Mouse (Mus musculus) liver, adult 2 months (tissue): ENCODE data around the gene Cib4. TPM values are rescaled to one million over a fixed set of nuclear protein-coding genes. Genes with fewer than 3 reads are reported as not detected.

Experiments
- DNase-seq: peaks from one replicate; pipeline ENCODE4 v3.0.0-alpha.2; 2011; ENCODE audit warnings: low read depth, low spot score; ENCODE audit errors: extremely low read depth
- H3K27ac ChIP-seq: fragments of 200-500 bp; replicated peaks from 2 replicates; pipeline ENCODE4 v1.5.1; 2012; ENCODE audit warnings: low read depth, mild to moderate bottlenecking, control low read depth, inconsistent platforms, low read length; ENCODE audit not compliant: insufficient read depth
- H3K27me3 ChIP-seq: fragments of 200-500 bp; 2 replicates; pipeline ENCODE4 v1.6.1; 2012; ENCODE audit warnings: mild to moderate bottlenecking, moderate library complexity, low read length, inconsistent platforms; ENCODE audit not compliant: control insufficient read depth, insufficient read depth
- H3K36me3 ChIP-seq: fragments of 200-500 bp; 2 replicates; pipeline ENCODE4 v1.6.1; 2012; ENCODE audit warnings: low read length, inconsistent platforms; ENCODE audit not compliant: control insufficient read depth, insufficient read depth
- H3K4me1 ChIP-seq: fragments of 200-500 bp; 2 replicates; pipeline ENCODE4 v1.6.1; 2011; ENCODE audit warnings: low read length; ENCODE audit not compliant: control insufficient read depth, insufficient read depth
- H3K4me3 ChIP-seq: fragments of 200-500 bp; 2 replicates; pipeline ENCODE4 v1.5.1; 2011; ENCODE audit warnings: low read depth, mild to moderate bottlenecking, control low read depth, low read length, moderate library complexity; ENCODE audit not compliant: insufficient read depth
- H3K79me2 ChIP-seq: fragments of 200-500 bp; 2 replicates; pipeline ENCODE4 v1.6.1; 2012; ENCODE audit warnings: inconsistent platforms, mild to moderate bottlenecking, low read length, moderate library complexity; ENCODE audit not compliant: control insufficient read depth, insufficient read depth
- H3K9ac ChIP-seq: fragments of 200-500 bp; 2 replicates; pipeline ENCODE4 v1.6.1; 2012; ENCODE audit warnings: low read depth, mild to moderate bottlenecking, control low read depth, inconsistent platforms, low read length
- CTCF ChIP-seq: fragments of 200-500 bp; IDR thresholded peaks from 2 replicates; pipeline ENCODE4 v1.5.1; 2011; ENCODE audit warnings: low read depth, low read length, control low read depth
- POLR2A ChIP-seq: fragments of 200-500 bp; IDR thresholded peaks from 2 replicates; pipeline ENCODE4 v1.6.1; 2011; ENCODE audit warnings: low read length, control low read depth; ENCODE audit not compliant: insufficient read depth; ENCODE audit errors: extremely low read depth
- WGBS: fragments of 180-500 bp; shearing (Covaris S2); methylation state at CpG from one replicate; pipeline ENCODE4 v1.1.7; 2018; 5-methylcytosine and 5-hydroxymethylcytosine counted together
- polyA plus RNA-seq: library from polyadenylated mRNA; depleted of rRNA; stranded (reverse); fragments of >200 nt; gene quantifications from 2 replicates; pipeline ENCODE4 v1.2.3, GENCODE M21; 2012
- total RNA-seq: library from RNA; depleted of rRNA; stranded (reverse); fragments of >200 nt; gene quantifications from 2 replicates; pipeline ENCODE4 v1.2.3, GENCODE M21; 2014

Gene Cib4
- total and polyA plus RNA-seq, 2 experiments, result not detected

GRCm38 (mm10) chr5:30587681-30588300 is 42.2 kb upstream of the Cib4 start, which contains the start of gene Kcnk3:
Kcnk3 (plus strand) TSS chr5:30588170.
- H3K4me3 ChIP-seq, result peak within 1 kb of the TSS; percentile 45; the same call in 1 of the 2 replicates
- 5% methylated on average over 29 of the region's 54 CpGs for WGBS
- TF ChIP-seq POLR2A (no peak), CTCF (no peak)
- peaks cover 10% of the 10 kb centered on the region for H3K27me3 ChIP-seq
- peak within 1 kb of the TSS; percentile 47; the same call in 1 of the 2 replicates for H3K9ac ChIP-seq
- no peaks in the 10 kb centered on the region; the same call in 1 of the 2 replicates for H3K4me1 ChIP-seq
- H3K79me2 ChIP-seq, result no peaks in the 10 kb centered on the region
- no peak within 1 kb of the TSS for H3K27ac ChIP-seq
- DNase-seq, result no peak
- H3K36me3 ChIP-seq, result no peaks in the 10 kb centered on the region

GRCm38 (mm10) chr5:30587101-30587500 is 41.5 kb upstream of the Cib4 start:
- Histone ChIP-seq H3K79me2 (no peaks in the 10 kb centered on the region), H3K27ac (no peak overlapping the region), H3K9ac (no peak overlapping the region), H3K4me3 (no peak overlapping the region), H3K36me3 (no peaks in the 10 kb centered on the region), H3K4me1 (no peaks in the 10 kb centered on the region; the same call in 1 of the 2 replicates), H3K27me3 (peaks cover 10% of the 10 kb centered on the region)
- TF ChIP-seq POLR2A, result no peak
- no peak for TF ChIP-seq CTCF
- whole genome bisulfite sequencing, result 47% methylated on average over 2 of the region's 2 CpGs
- DNase-seq, result no peak

GRCm38 (mm10) chr5:30586616-30587015 is 41.0 kb upstream of the Cib4 start:
- Histone ChIP-seq H3K27ac (no peak overlapping the region), H3K27me3 (peaks cover 10% of the 10 kb centered on the region), H3K9ac (no peak overlapping the region), H3K36me3 (no peaks in the 10 kb centered on the region), H3K4me1 (no peaks in the 10 kb centered on the region; the same call in 1 of the 2 replicates), H3K4me3 (no peak overlapping the region), H3K79me2 (no peaks in the 10 kb centered on the region)
- 71% methylated on average over 3 of the region's 3 CpGs for WGBS
- DNase-seq, result no peak
- TF ChIP-seq POLR2A (no peak), CTCF (no peak)

GRCm38 (mm10) chr5:30582017-30582416 is 36.4 kb upstream of the Cib4 start:
- Histone ChIP-seq H3K27ac (no peak overlapping the region), H3K36me3 (no peaks in the 10 kb centered on the region), H3K4me1 (no peaks in the 10 kb centered on the region), H3K9ac (no peak overlapping the region), H3K4me3 (no peak overlapping the region), H3K27me3 (no peaks in the 10 kb centered on the region), H3K79me2 (no peaks in the 10 kb centered on the region)
- DNase-seq, result no peak
- 83% methylated on average over 5 of the region's 5 CpGs for WGBS
- TF ChIP-seq POLR2A (no peak), CTCF (no peak)

- WGBS, result 88% methylated on average over 6 of the region's 6 CpGs
- H3K4me3 ChIP-seq, result no peak overlapping the region
- no peak overlapping the region for H3K9ac ChIP-seq
- no peaks in the 10 kb centered on the region for H3K79me2 ChIP-seq
- H3K27me3 ChIP-seq, result no peaks in the 10 kb centered on the region
- H3K4me1 ChIP-seq, result no peaks in the 10 kb centered on the region
- TF ChIP-seq POLR2A, result no peak
- TF ChIP-seq CTCF, result no peak
- H3K36me3 ChIP-seq, result no peaks in the 10 kb centered on the region
- DNase-seq, result no peak
- H3K27ac ChIP-seq, result no peak overlapping the region
Measured at GRCm38 (mm10) chr5:30580725-30581124, 35.1 kb upstream of the Cib4 start.

GRCm38 (mm10) chr5:30578445-30579080 is 32.9 kb upstream of the Cib4 start:
- H3K36me3 ChIP-seq, result no peaks in the 10 kb centered on the region
- H3K27me3 ChIP-seq, result no peaks in the 10 kb centered on the region
- TF ChIP-seq CTCF (no peak), POLR2A (no peak)
- no peak overlapping the region for H3K4me3 ChIP-seq
- no peaks in the 10 kb centered on the region for H3K79me2 ChIP-seq
- H3K4me1 ChIP-seq, result no peaks in the 10 kb centered on the region
- no peak for DNase-seq
- no peak overlapping the region for H3K27ac ChIP-seq
- 84% methylated on average over 6 of the region's 6 CpGs for WGBS
- H3K9ac ChIP-seq, result no peak overlapping the region
